ENCODE assay signal across 10 mouse cellular contexts in the genomic region with DNA sequence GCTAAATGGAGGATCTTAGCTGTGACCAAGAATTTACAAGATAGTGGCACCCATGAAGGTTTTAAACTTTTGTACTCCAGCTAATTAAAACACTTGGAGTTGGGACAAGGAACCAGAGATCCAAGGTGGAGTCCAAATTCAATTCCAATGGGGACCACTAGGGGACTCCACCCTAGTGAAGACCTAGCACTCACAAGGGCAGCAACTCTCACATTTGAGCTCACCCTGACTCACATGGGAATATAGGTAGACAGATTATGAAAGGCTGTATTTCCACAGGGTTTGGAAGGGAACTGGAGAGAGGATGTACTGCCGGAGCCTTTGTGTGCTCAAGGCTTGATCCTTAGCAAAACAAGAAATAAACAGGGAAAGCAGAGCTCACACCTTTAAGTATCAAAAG. TPM values are rescaled to one million over a fixed set of nuclear protein-coding genes. Genes with fewer than 3 reads are reported as not detected.
A peak's percentile ranks its signal among the peaks of the same experiment; 100 is the strongest.
DNase-seq lines count a peak whose midpoint lies in the region; ATAC-seq and TF ChIP-seq lines count a peak whose summit lies in the region.
"Had no signal": no experiment of that assay in that cellular context is flagged by ENCODE, and none has a peak within 500 bp of the region (broad histone marks: within the 10 kb centered on the region; RNA-seq: fewer than 3 reads in every experiment).

No protein-coding gene starts in this region.

- no peak for TF ChIP-seq EP300 in ES-Bruce4 (IDR thresholded peaks at IDR 0.05; ENCODE audit: insufficient read depth, low read depth, low read length)

- TF ChIP-seq CTCF in hindbrain, postnatal 0 days (IDR thresholded peaks at IDR 0.05; ENCODE audit: low read depth): peak; percentile 35
- peak; percentile 28 for TF ChIP-seq CTCF in ES-Bruce4 (IDR thresholded peaks at IDR 0.05; ENCODE audit: low read depth, low read length)

- H3K9me3 ChIP-seq in hindbrain, postnatal 0 days (ENCODE audit: low read length): no peaks in the 10 kb centered on the region
- no peaks in the 10 kb centered on the region for H3K9me3 ChIP-seq in hindbrain, embryonic 12.5 days (replicated peaks)
- H3K9me3 ChIP-seq in ES-Bruce4 (replicated peaks; ENCODE audit: control insufficient read depth, insufficient read depth, low read length, poor library complexity, severe bottlenecking): no peaks in the 10 kb centered on the region
- no peaks in the 10 kb centered on the region for H3K9me3 ChIP-seq in limb, embryonic 10.5 days (replicated peaks)
- H3K9me3 ChIP-seq: forebrain, embryonic 13.5 days; neural tube, embryonic 15.5 days had no signal

- no peak overlapping the region for H3K27ac ChIP-seq in hindbrain, postnatal 0 days
- no peak overlapping the region for H3K27ac ChIP-seq in hindbrain, embryonic 12.5 days
- H3K27ac ChIP-seq in ES-Bruce4 (ENCODE audit: insufficient read depth, low read length): no peak overlapping the region
- no peak overlapping the region for H3K27ac ChIP-seq in limb, embryonic 10.5 days
- H3K27ac ChIP-seq: forebrain, embryonic 13.5 days; neural tube, embryonic 15.5 days had no signal

- no peaks in the 10 kb centered on the region for H3K36me3 ChIP-seq in hindbrain, postnatal 0 days (ENCODE audit: insufficient read depth, low read length)
- H3K36me3 ChIP-seq in hindbrain, embryonic 12.5 days: no peaks in the 10 kb centered on the region
- no peaks in the 10 kb centered on the region for H3K36me3 ChIP-seq in ES-Bruce4 (ENCODE audit: control insufficient read depth, insufficient read depth, low read length, poor library complexity, severe bottlenecking)
- no peaks in the 10 kb centered on the region for H3K36me3 ChIP-seq in limb, embryonic 10.5 days
- H3K36me3 ChIP-seq: neural tube, embryonic 15.5 days had no signal

- no peak for ATAC-seq in hindbrain, postnatal 0 days
- no peak for ATAC-seq in hindbrain, embryonic 12.5 days (ENCODE audit: low FRiP score)
- peak; percentile 69; the same call in 1 of the 2 replicates for ATAC-seq in erythroid progenitor cell, adult 5-6 weeks (replicated peaks; ENCODE audit: low FRiP score, poor library complexity, severe bottlenecking)
- ATAC-seq: forebrain, embryonic 13.5 days had no signal

- DNase-seq in hindbrain, postnatal 0 days (ENCODE audit: low spot score): no peak
- peak; percentile 22 for DNase-seq in A20 (ENCODE audit: low read depth, low spot score)
- no peak for DNase-seq in testis, postnatal 10 days (ENCODE audit: low spot score)
- no peak for DNase-seq in limb, embryonic 10.5 days (ENCODE audit: low spot score)
- DNase-seq: kidney, adult 18-20 months had no signal

- H3K4me1 ChIP-seq in hindbrain, postnatal 0 days (ENCODE audit: insufficient read depth, low read length): no peaks in the 10 kb centered on the region
- H3K4me1 ChIP-seq in hindbrain, embryonic 12.5 days: no peaks in the 10 kb centered on the region
- H3K4me1 ChIP-seq in ES-Bruce4 (ENCODE audit: control insufficient read depth, insufficient read depth, low read length): no peaks in the 10 kb centered on the region
- H3K4me1 ChIP-seq in limb, embryonic 10.5 days: no peaks in the 10 kb centered on the region
- H3K4me1 ChIP-seq: forebrain, embryonic 13.5 days; neural tube, embryonic 15.5 days had no signal

- H3K27me3 ChIP-seq in hindbrain, postnatal 0 days (ENCODE audit: insufficient read depth, low read length): no peaks in the 10 kb centered on the region
- no peaks in the 10 kb centered on the region for H3K27me3 ChIP-seq in hindbrain, embryonic 12.5 days
- H3K27me3 ChIP-seq in ES-Bruce4 (ENCODE audit: control insufficient read depth, insufficient read depth, low read length, poor library complexity, severe bottlenecking): no peaks in the 10 kb centered on the region
- H3K27me3 ChIP-seq in limb, embryonic 10.5 days (ENCODE audit: low read depth, poor library complexity, severe bottlenecking): no peaks in the 10 kb centered on the region
- H3K27me3 ChIP-seq: forebrain, embryonic 13.5 days; neural tube, embryonic 15.5 days had no signal

- 97% methylated on average over 1 of the region's 1 CpGs for WGBS in hindbrain, postnatal 0 days
- 94% methylated on average over 1 of the region's 1 CpGs for WGBS in hindbrain, embryonic 12.5 days
- WGBS in limb, embryonic 10.5 days: 95% methylated on average over 1 of the region's 1 CpGs

- no peak overlapping the region for H3K9ac ChIP-seq in hindbrain, postnatal 0 days (replicated peaks; ENCODE audit: low read length)
- no peak overlapping the region for H3K9ac ChIP-seq in hindbrain, embryonic 12.5 days
- H3K9ac ChIP-seq in ES-Bruce4 (ENCODE audit: low read depth, poor library complexity, severe bottlenecking): no peak overlapping the region
- H3K9ac ChIP-seq: forebrain, embryonic 13.5 days; neural tube, embryonic 15.5 days had no signal

- no peak overlapping the region for H3K4me3 ChIP-seq in hindbrain, postnatal 0 days (ENCODE audit: low read length)
- no peak overlapping the region for H3K4me3 ChIP-seq in hindbrain, embryonic 12.5 days
- H3K4me3 ChIP-seq in ES-Bruce4 (ENCODE audit: low read depth, low read length): no peak overlapping the region
- H3K4me3 ChIP-seq in limb, embryonic 10.5 days: no peak overlapping the region
- H3K4me3 ChIP-seq: forebrain, embryonic 13.5 days; neural tube, embryonic 15.5 days had no signal

- TF ChIP-seq POLR2A in ES-Bruce4 (IDR thresholded peaks at IDR 0.05; ENCODE audit: insufficient read depth, low read length): no peak

- H3K4me2 ChIP-seq in hindbrain, postnatal 0 days (ENCODE audit: low read depth, low read length): no peak overlapping the region
- no peak overlapping the region for H3K4me2 ChIP-seq in hindbrain, embryonic 12.5 days (replicated peaks)
- H3K4me2 ChIP-seq: forebrain, embryonic 13.5 days; neural tube, embryonic 15.5 days had no signal

RNA-seq across cellular contexts. Expression of a gene that starts 9.0 kb away (rescaled TPM):
- total RNA-seq in hindbrain, postnatal 0 days (2014; rRNA removed): 85.8 and 94.7 TPM in 2 replicates
- polyA plus RNA-seq in hindbrain, postnatal 0 days (2015; fragmentation: Nextera tagmentation; extraction: Ambion mirVana): 40.1 and 41.1 TPM in 2 replicates
- polyA plus RNA-seq in hindbrain, embryonic 12.5 days (2016; fragmentation: Nextera tagmentation; extraction: Ambion mirVana): 11.0 and 11.9 TPM in 2 replicates
- polyA plus RNA-seq in ES-Bruce4 (2011; ENCODE audit: insufficient read depth, insufficient read length, low read depth, missing spikeins): 12.2 and 14.5 TPM in 2 replicates
- total RNA-seq in erythroid progenitor cell, adult 5-6 weeks (2015; ENCODE audit: low replicate concordance): 149 TPM in 2 replicates
- 185 and 206 TPM in 2 replicates for total RNA-seq in erythroid progenitor cell, adult 5-6 weeks (2017; ENCODE audit: low replicate concordance)
- polyA plus RNA-seq in limb, embryonic 10.5 days (2016; fragmentation: Nextera tagmentation; extraction: Ambion mirVana): 4.0 and 4.8 TPM in 2 replicates
